Mouse (Mus musculus) layer of hippocampus, adult 18-20 months (tissue): Measurements from ENCODE around the gene Tcp11. TPM values are rescaled to one million over a fixed set of nuclear protein-coding genes. Genes with fewer than 3 reads are reported as not detected.

ENCODE experiments used
- DNase-seq, 2 experiments: peaks; one replicate each; pipeline ENCODE4 v3.0.0; 2022; ENCODE audit warnings: low spot score in 2 of 2
- long read RNA-seq: library from polyadenylated mRNA; stranded (forward); transcript quantifications from one replicate; pipeline ENCODE4 v2.0.0, GENCODE M21; 2021
- total RNA-seq, 2 experiments: library from RNA; stranded (reverse); gene quantifications; 2 replicates each; pipeline ENCODE4 v1.2.3; 2021

Tcp11 gene
- total RNA-seq: 1 to 10 TPM in 1 of 2 experiments, under 1 TPM in 1; 0.68 to 1.6 TPM
- long read RNA-seq, partial matches to known transcripts: 1 of 2 reads
- long read RNA-seq, other reads (novel, unspliced or antisense): 0 of 2 reads

- peak; percentile 35 to 41 for DNase-seq
These were observed at the start of gene Tcp11 for GRCm38 (mm10) chr17:28080045-28080816. Gene Tcp11 (minus strand): TSS chr17:28080639.

GRCm38 (mm10) chr17:28129796-28130195, 49.4 kb upstream of the Tcp11 start:
- DNase-seq: no peak

- no peak for DNase-seq
These were observed 43.9 kb upstream of the Tcp11 start for GRCm38 (mm10) chr17:28124368-28124767.

- no peak for DNase-seq
These were observed 43.2 kb upstream of the Tcp11 start for GRCm38 (mm10) chr17:28123627-28124026.

GRCm38 (mm10) chr17:28122949-28123348, 42.5 kb upstream of the Tcp11 start:
- DNase-seq: no peak

GRCm38 (mm10) chr17:28120460-28120859, 40.0 kb upstream of the Tcp11 start:
- DNase-seq: no peak

GRCm38 (mm10) chr17:28117451-28118209, 37.2 kb upstream of the Tcp11 start:
- DNase-seq: no peak

- no peak for DNase-seq
These were observed 35.9 kb upstream of the Tcp11 start for GRCm38 (mm10) chr17:28116335-28116734.

GRCm38 (mm10) chr17:28112266-28112665, 31.8 kb upstream of the Tcp11 start:
- DNase-seq: no peak

- no peak for DNase-seq
These were observed 26.8 kb upstream of the Tcp11 start for GRCm38 (mm10) chr17:28107275-28107674.

GRCm38 (mm10) chr17:28106352-28106751, 25.9 kb upstream of the Tcp11 start:
- DNase-seq: no peak

- no peak for DNase-seq
These were observed 24.0 kb upstream of the Tcp11 start for GRCm38 (mm10) chr17:28104416-28104815.

- DNase-seq: no peak
These were observed 21.5 kb upstream of the Tcp11 start for GRCm38 (mm10) chr17:28101902-28102319.

GRCm38 (mm10) chr17:28101284-28101887, 20.9 kb upstream of the Tcp11 start:
- no peak for DNase-seq

- DNase-seq: no peak
These were observed 20.2 kb upstream of the Tcp11 start for GRCm38 (mm10) chr17:28100669-28101068.

- DNase-seq: no peak
These were observed 18.6 kb upstream of the Tcp11 start for GRCm38 (mm10) chr17:28099086-28099485.

GRCm38 (mm10) chr17:28097308-28097707, 16.9 kb upstream of the Tcp11 start:
- no peak for DNase-seq

GRCm38 (mm10) chr17:28096418-28096817, 16.0 kb upstream of the Tcp11 start:
- DNase-seq: no peak

GRCm38 (mm10) chr17:28093837-28094236, 13.4 kb upstream of the Tcp11 start:
- DNase-seq: no peak

GRCm38 (mm10) chr17:28092297-28092696, 11.9 kb upstream of the Tcp11 start:
- DNase-seq: no peak

GRCm38 (mm10) chr17:28088718-28089117, 8.3 kb upstream of the Tcp11 start:
- no peak for DNase-seq

GRCm38 (mm10) chr17:28087430-28087829, 7.0 kb upstream of the Tcp11 start:
- DNase-seq: no peak
